Mouse (Mus musculus) forebrain, embryonic 15.5 days (tissue): ENCODE measurements around the gene Zfp426. TPM values are rescaled to one million over a fixed set of nuclear protein-coding genes. Genes with fewer than 3 reads are reported as not detected.

Experiments
- ATAC-seq: fragments of 200-750 bp; cut with Nextera tagmentation; replicated peaks from 2 replicates; pipeline ENCODE4 v1.8.0; 2017; ENCODE audit warnings: mild to moderate bottlenecking, moderate TSS enrichment, moderate library complexity
- H3K27ac ChIP-seq: fragments of 300-500 bp; sonication (generic); replicated peaks from 2 replicates; pipeline ENCODE4 v1.5.1; 2015; ENCODE audit warnings: mild to moderate bottlenecking, inconsistent platforms
- H3K27me3 ChIP-seq: fragments of 300-500 bp; sonication (generic); 2 replicates; pipeline ENCODE4 v1.6.1; 2015; ENCODE audit warnings: inconsistent platforms
- H3K36me3 ChIP-seq: fragments of 300-500 bp; sonication (generic); 2 replicates; pipeline ENCODE4 v1.6.1; 2015; ENCODE audit warnings: mild to moderate bottlenecking, inconsistent platforms
- H3K4me1 ChIP-seq: fragments of 300-500 bp; sonication (generic); 2 replicates; pipeline ENCODE4 v1.6.1; 2015; ENCODE audit warnings: inconsistent platforms
- H3K4me2 ChIP-seq: fragments of 300-500 bp; sonication (generic); replicated peaks from 2 replicates; pipeline ENCODE4 v1.6.1; 2015; ENCODE audit warnings: mild to moderate bottlenecking, inconsistent platforms
- H3K4me3 ChIP-seq: fragments of 300-500 bp; sonication (generic); 2 replicates; pipeline ENCODE4 v1.5.1; 2015; ENCODE audit warnings: mild to moderate bottlenecking, inconsistent platforms
- H3K9ac ChIP-seq: fragments of 300-500 bp; sonication (generic); replicated peaks from 2 replicates; pipeline ENCODE4 v1.6.1; 2015; ENCODE audit warnings: mild to moderate bottlenecking, inconsistent platforms
- H3K9me3 ChIP-seq: fragments of 300-500 bp; sonication (generic); 2 replicates; pipeline ENCODE4 v1.6.1; 2016; ENCODE audit warnings: inconsistent platforms
- WGBS: fragments of 180-500 bp; shearing (Covaris S2); methylation state at CpG from one replicate; pipeline ENCODE4 v1.1.7; 2015; ENCODE audit warnings: mixed read lengths; 5-methylcytosine and 5-hydroxymethylcytosine counted together
- polyA plus RNA-seq: library from polyadenylated mRNA; unstranded; fragments of >200 nt; fragmentation: Nextera tagmentation; extraction: Ambion mirVana; gene quantifications from 2 replicates; pipeline ENCODE4 v1.2.1, GENCODE M21; 2015

The Zfp426 gene
- polyA plus RNA-seq, 1 experiment from 2014 or later, result 34.0 TPM

- 85% methylated on average over 4 of the region's 4 CpGs for WGBS
- Histone ChIP-seq H3K4me2 (no peak overlapping the region), H3K4me3 (no peak overlapping the region), H3K9me3 (0 out of 2 replicates have a peak, but pooled peaks cover under 1% of the 10 kb centered on the region), H3K27ac (no peak overlapping the region), H3K9ac (no peak overlapping the region), H3K4me1 (no peaks in the 10 kb centered on the region), H3K27me3 (no peaks in the 10 kb centered on the region), H3K36me3 (peaks cover 79% of the 10 kb centered on the region)
- no peak for ATAC-seq
Observed at GRCm38 (mm10) chr9:20443183-20443783, 49.3 kb downstream of the Zfp426 start.

GRCm38 (mm10) chr9:20430004-20430403, 62.5 kb downstream of the Zfp426 start:
- Histone ChIP-seq H3K9ac (no peak overlapping the region), H3K9me3 (no peaks in the 10 kb centered on the region), H3K36me3 (peaks cover 9% of the 10 kb centered on the region), H3K27me3 (no peaks in the 10 kb centered on the region), H3K4me1 (no peaks in the 10 kb centered on the region), H3K27ac (no peak overlapping the region), H3K4me3 (no peak overlapping the region), H3K4me2 (no peak overlapping the region)
- ATAC-seq, result no peak
- 89% methylated on average over 3 of the region's 3 CpGs for WGBS

Other genes with a start within 250 kb of the Zfp426 start
- not detected in 2 replicates for gene Olfr39, start 210.4 kb downstream of the Zfp426 start, polyA plus RNA-seq
- gene Olfr873, start 194.2 kb downstream of the Zfp426 start, polyA plus RNA-seq, result not detected in 2 replicates
- gene Olfr18, start 156.7 kb downstream of the Zfp426 start, polyA plus RNA-seq, result 0.10 TPM in 1 of 2 replicates, not detected in the other
- gene Zfp560, start 107.6 kb downstream of the Zfp426 start, polyA plus RNA-seq, result 48.4 and 50.2 TPM in 2 replicates
- gene Zfp26, start 32.6 kb downstream of the Zfp426 start, polyA plus RNA-seq, result 19.7 and 22.6 TPM in 2 replicates
- 160 and 167 TPM in 2 replicates for gene Zfp266, start 28.7 kb upstream of the Zfp426 start, polyA plus RNA-seq
- 46.7 and 47.4 TPM in 2 replicates for gene Zfp846, start 88.5 kb upstream of the Zfp426 start, polyA plus RNA-seq
- 510 and 551 TPM in 2 replicates for gene Ubl5, start 150.1 kb upstream of the Zfp426 start, polyA plus RNA-seq
- gene Fbxl12, start 152.0 kb upstream of the Zfp426 start, polyA plus RNA-seq, result 16.3 and 16.4 TPM in 2 replicates
- 62.4 and 64.9 TPM in 2 replicates for gene Pin1, start 159.3 kb upstream of the Zfp426 start, polyA plus RNA-seq